Mouse (Mus musculus) MEL (cell line): ENCODE measurements around the gene Nfia. TPM values are rescaled to one million over a fixed set of nuclear protein-coding genes. Genes with fewer than 3 reads are reported as not detected.

Experiments used
- DNase-seq: peaks from one replicate; pipeline ENCODE4 v3.0.0; 2011; ENCODE audit warnings: low read depth, low spot score
- H3K27ac ChIP-seq: 2 replicates; pipeline ENCODE4 v1.5.1; 2012; ENCODE audit warnings: low read depth, mild to moderate bottlenecking, control low read depth, low read length, moderate library complexity; ENCODE audit not compliant: control insufficient read depth
- H3K27me3 ChIP-seq, 2 experiments: fragments of 150-350 bp in 1 of 2; sonication (generic) in 1 of 2; 2 replicates each; pipeline ENCODE4 v1.6.1; 2012; ENCODE audit warnings: low read length in 2 of 2, mild to moderate bottlenecking in 2 of 2, improper control_type of control experiment in 1 of 2, moderate library complexity in 1 of 2; ENCODE audit not compliant: insufficient read depth in 2 of 2, control insufficient read depth in 1 of 2
- H3K36me3 ChIP-seq, 2 experiments: 2 replicates each; pipeline ENCODE4 v1.6.1; 2012 to 2014; ENCODE audit warnings: low read length in 2 of 2, improper control_type of control experiment in 1 of 2, inconsistent platforms in 1 of 2, mild to moderate bottlenecking in 1 of 2; ENCODE audit not compliant: insufficient read depth in 2 of 2, control insufficient read depth in 1 of 2
- H3K4me1 ChIP-seq, 2 experiments: fragments of 150-350 bp in 1 of 2; sonication (generic) in 1 of 2; 2 replicates each; pipeline ENCODE4 v1.6.1; 2012; ENCODE audit warnings: low read length in 2 of 2, improper control_type of control experiment in 1 of 2, mild to moderate bottlenecking in 1 of 2; ENCODE audit not compliant: insufficient read depth in 2 of 2, control insufficient read depth in 1 of 2
- H3K4me3 ChIP-seq, 2 experiments: fragments of 150-350 bp in 1 of 2; sonication (generic) in 1 of 2; 2 replicates each; pipeline ENCODE4 v1.5.1; 2012; ENCODE audit warnings: low read depth in 2 of 2, low read length in 2 of 2, mild to moderate bottlenecking in 2 of 2, moderate library complexity in 2 of 2, control low read depth in 1 of 2, improper control_type of control experiment in 1 of 2; ENCODE audit not compliant: control insufficient read depth in 1 of 2, insufficient read depth in 1 of 2
- H3K79me2 ChIP-seq: 2 replicates; pipeline ENCODE4 v1.6.1; 2012; ENCODE audit warnings: mild to moderate bottlenecking, low read length, moderate library complexity; ENCODE audit not compliant: control insufficient read depth, poor library complexity, insufficient read depth
- H3K9ac ChIP-seq: 2 replicates; pipeline ENCODE4 v1.6.1; 2012; ENCODE audit warnings: low read depth, mild to moderate bottlenecking, control low read depth, low read length, moderate library complexity; ENCODE audit not compliant: control insufficient read depth, poor library complexity, severe bottlenecking
- H3K9me3 ChIP-seq: fragments of 150-350 bp; sonication (generic); replicated peaks from 2 replicates; pipeline ENCODE4 v1.6.1; 2012; ENCODE audit warnings: mild to moderate bottlenecking, low read length, improper control_type of control experiment, moderate library complexity; ENCODE audit not compliant: insufficient read depth
- BHLHE40 ChIP-seq: IDR thresholded peaks from 2 replicates; pipeline ENCODE4 v1.6.1; 2012; ENCODE audit warnings: low read depth, mild to moderate bottlenecking, inconsistent platforms, low read length, improper control_type of control experiment, borderline replicate concordance
- CHD1 ChIP-seq: IDR thresholded peaks from 2 replicates; pipeline ENCODE4 v1.6.1; 2012; ENCODE audit warnings: low read depth, mild to moderate bottlenecking, inconsistent platforms, low read length, improper control_type of control experiment
- CHD2 ChIP-seq: IDR thresholded peaks from 2 replicates; pipeline ENCODE4 v1.6.1; 2011; ENCODE audit warnings: low read length, improper control_type of control experiment
- ELF1 ChIP-seq: IDR thresholded peaks from 2 replicates; pipeline ENCODE4 v1.6.1; 2014; ENCODE audit warnings: low read depth, mild to moderate bottlenecking, inconsistent platforms, low read length, improper control_type of control experiment, moderate library complexity
- EP300 ChIP-seq, 2 experiments: IDR thresholded peaks; 2 replicates each; pipeline ENCODE4 v1.6.1; 2011; ENCODE audit warnings: improper control_type of control experiment in 2 of 2, low read length in 2 of 2, low read depth in 1 of 2, mild to moderate bottlenecking in 1 of 2
- ETS1 ChIP-seq: IDR thresholded peaks from 2 replicates; pipeline ENCODE4 v1.6.1; 2012; ENCODE audit warnings: low read depth, mild to moderate bottlenecking, inconsistent platforms, low read length, improper control_type of control experiment, moderate library complexity
- GABPA ChIP-seq: IDR thresholded peaks from 2 replicates; pipeline ENCODE4 v1.6.1; 2012; ENCODE audit warnings: low read depth, mild to moderate bottlenecking, inconsistent platforms, low read length, improper control_type of control experiment, moderate library complexity
- GATA1 ChIP-seq: IDR thresholded peaks from 2 replicates; pipeline ENCODE4 v1.6.1; 2011; ENCODE audit warnings: low read depth, low read length, improper control_type of control experiment
- HCFC1 ChIP-seq: IDR thresholded peaks from 2 replicates; pipeline ENCODE4 v1.6.1; 2012; ENCODE audit warnings: low read depth, mild to moderate bottlenecking, inconsistent platforms, low read length, improper control_type of control experiment, moderate library complexity
- KAT2A ChIP-seq: conservative IDR thresholded peaks from 2 replicates; pipeline ENCODE4 v1.6.1; 2012; ENCODE audit warnings: low read depth, low read length, improper control_type of control experiment, inconsistent platforms
- MAFK ChIP-seq: IDR thresholded peaks from 2 replicates; pipeline ENCODE4 v1.6.1; 2011; ENCODE audit warnings: low read depth, mild to moderate bottlenecking, low read length, improper control_type of control experiment, borderline replicate concordance
- MAX ChIP-seq: IDR thresholded peaks from 2 replicates; pipeline ENCODE4 v1.6.1; 2011; ENCODE audit warnings: low read length, improper control_type of control experiment
- MAZ ChIP-seq: IDR thresholded peaks from 2 replicates; pipeline ENCODE4 v1.6.1; 2012; ENCODE audit warnings: low read depth, mild to moderate bottlenecking, inconsistent platforms, low read length, improper control_type of control experiment
- MXI1 ChIP-seq: IDR thresholded peaks from 2 replicates; pipeline ENCODE4 v1.6.1; 2011; ENCODE audit warnings: mild to moderate bottlenecking, low read depth, low read length, improper control_type of control experiment
- MYB ChIP-seq: IDR thresholded peaks from 2 replicates; pipeline ENCODE4 v1.6.1; 2011; ENCODE audit warnings: mild to moderate bottlenecking, low read depth, low read length, improper control_type of control experiment
- MYC ChIP-seq: IDR thresholded peaks from 2 replicates; pipeline ENCODE4 v1.6.1; 2011; ENCODE audit warnings: low read depth, mild to moderate bottlenecking, low read length, improper control_type of control experiment, moderate library complexity
- POLR2A ChIP-seq, 2 experiments: IDR thresholded peaks; 2 replicates each; pipeline ENCODE4 v1.6.1; 2011 to 2012; ENCODE audit warnings: low read length in 2 of 2, mild to moderate bottlenecking in 2 of 2, control low read depth in 1 of 2, improper control_type of control experiment in 1 of 2, low read depth in 1 of 2, moderate library complexity in 1 of 2; ENCODE audit not compliant: control insufficient read depth in 1 of 2, insufficient read depth in 1 of 2, poor library complexity in 1 of 2
- POLR2AphosphoS5 ChIP-seq: IDR thresholded peaks from 2 replicates; pipeline ENCODE4 v1.6.1; 2012; ENCODE audit warnings: low read depth, borderline replicate concordance, mild to moderate bottlenecking, inconsistent platforms, low read length, moderate library complexity, mixed read lengths
- RAD21 ChIP-seq: IDR thresholded peaks from 2 replicates; pipeline ENCODE4 v1.6.1; 2011; ENCODE audit warnings: mild to moderate bottlenecking, low read depth, low read length, improper control_type of control experiment
- SIN3A ChIP-seq: IDR thresholded peaks from 2 replicates; pipeline ENCODE4 v1.6.1; 2012; ENCODE audit warnings: low read length, improper control_type of control experiment, inconsistent platforms
- SMC3 ChIP-seq: IDR thresholded peaks from 2 replicates; pipeline ENCODE4 v1.6.1; 2011; ENCODE audit warnings: low read depth, low read length, improper control_type of control experiment
- TCF12 ChIP-seq: IDR thresholded peaks from 2 replicates; pipeline ENCODE4 v1.6.1; 2014; ENCODE audit warnings: low read depth, mild to moderate bottlenecking, inconsistent platforms, low read length, improper control_type of control experiment, moderate library complexity
- USF1 ChIP-seq: IDR thresholded peaks from 2 replicates; pipeline ENCODE4 v1.6.1; 2014; ENCODE audit warnings: low read depth, mild to moderate bottlenecking, inconsistent platforms, low read length, improper control_type of control experiment, moderate library complexity
- USF2 ChIP-seq, 2 experiments: IDR thresholded peaks; 2 replicates each; pipeline ENCODE4 v1.6.1; 2011 to 2012; ENCODE audit warnings: improper control_type of control experiment in 2 of 2, low read length in 2 of 2, borderline replicate concordance in 1 of 2, inconsistent platforms in 1 of 2, low read depth in 1 of 2, mild to moderate bottlenecking in 1 of 2; ENCODE audit not compliant: insufficient read depth in 1 of 2
- ZC3H11A ChIP-seq: IDR thresholded peaks from 2 replicates; pipeline ENCODE4 v1.6.1; 2012; ENCODE audit warnings: low read depth, mild to moderate bottlenecking, inconsistent platforms, low read length, improper control_type of control experiment
- ZKSCAN1 ChIP-seq: IDR thresholded peaks from 2 replicates; pipeline ENCODE4 v1.6.1; 2012; ENCODE audit warnings: low read depth, mild to moderate bottlenecking, inconsistent platforms, low read length, improper control_type of control experiment, moderate library complexity
- ZMIZ1 ChIP-seq: IDR thresholded peaks from 2 replicates; pipeline ENCODE4 v1.6.1; 2012; ENCODE audit warnings: low read depth, mild to moderate bottlenecking, inconsistent platforms, low read length, improper control_type of control experiment, moderate library complexity
- ZNF384 ChIP-seq: IDR thresholded peaks from 2 replicates; pipeline ENCODE4 v1.6.1; 2012; ENCODE audit warnings: low read depth, mild to moderate bottlenecking, inconsistent platforms, low read length, improper control_type of control experiment
- polyA plus RNA-seq, 2 experiments: library from polyadenylated mRNA; stranded (reverse) in 1 of 2; unstranded in 1 of 2; fragments of >175 nt in 1 of 2; fragments of >200 nt in 1 of 2; gene quantifications; 2 replicates each; pipeline versions ENCODE4 v1.2.1 to v1.2.4; 2012; ENCODE audit warnings: low replicate concordance in 2 of 2, low read depth in 1 of 2; ENCODE audit not compliant: insufficient read length in 2 of 2, insufficient read depth in 1 of 2, missing spikeins in 1 of 2
- total RNA-seq: library from RNA; depleted of rRNA; stranded (reverse); fragments of 300-350 nt; gene quantifications from 2 replicates; pipeline ENCODE4 v1.2.3, GENCODE M21; 2012

Gene Nfia
- total and polyA plus RNA-seq, 3 experiments, result 10.2 to 20.5 (median 13.4) TPM

DNA sequence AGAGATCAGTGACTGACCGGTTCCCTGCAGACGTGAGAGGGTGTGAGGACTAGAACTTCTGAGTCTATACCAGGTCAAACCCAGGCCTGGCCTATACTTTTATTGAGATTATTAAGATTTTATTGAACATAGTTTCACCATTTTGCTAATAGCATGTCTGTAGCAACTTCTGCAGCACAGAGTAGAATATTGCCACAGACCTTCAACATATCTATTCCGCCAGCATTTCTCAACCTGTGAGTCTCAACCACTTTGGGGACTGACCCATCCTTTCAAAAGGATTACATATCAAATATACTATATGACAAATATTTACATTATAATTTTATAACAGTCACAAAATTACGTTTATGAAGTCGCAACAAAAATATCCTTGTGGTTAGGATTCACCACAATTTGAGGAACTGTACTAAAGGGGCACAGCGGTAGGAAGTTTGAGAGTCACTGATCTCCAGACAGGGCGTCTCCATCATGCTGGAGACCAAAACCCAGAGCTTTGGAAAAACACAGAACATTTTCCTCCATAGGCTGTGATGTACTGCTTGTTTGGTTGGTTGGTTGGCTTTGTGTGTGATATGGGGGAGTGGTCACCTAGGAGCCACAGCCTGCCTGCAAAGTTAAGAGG lies 284.0 kb downstream of the Nfia start:
- Histone ChIP-seq H3K79me2 (no peaks in the 10 kb centered on the region), H3K4me3 (no peak overlapping the region), H3K4me1 (no peaks in the 10 kb centered on the region), H3K9me3 (no peaks in the 10 kb centered on the region), H3K27me3 (no peaks in the 10 kb centered on the region), H3K27ac (no peak overlapping the region), H3K36me3 (peaks cover 0 to 15% of the 10 kb centered on the region in 2 experiments; a peak in 2 of 4 replicates), H3K9ac (no peak overlapping the region)
- DNase-seq, result peak; percentile 39
- TF ChIP-seq SIN3A (no peak), CHD2 (no peak), ZNF384 (no peak), USF2 (IDR thresholded peaks at IDR 0.05; ENCODE audit: borderline replicate concordance in 1 of 2, insufficient read depth in 1 of 2, low read depth in 1 of 2, low read length in 2 of 2) (no peak), ZKSCAN1 (no peak), GATA1 (no peak), SMC3 (no peak), ETS1 (no peak), KAT2A (no peak), GABPA (no peak), TCF12 (no peak), ELF1 (no peak), MYC (no peak), CHD1 (no peak), USF1 (no peak), MXI1 (no peak), MAX (no peak), MAZ (no peak), POLR2AphosphoS5 (no peak), ZC3H11A (no peak)

DNA sequence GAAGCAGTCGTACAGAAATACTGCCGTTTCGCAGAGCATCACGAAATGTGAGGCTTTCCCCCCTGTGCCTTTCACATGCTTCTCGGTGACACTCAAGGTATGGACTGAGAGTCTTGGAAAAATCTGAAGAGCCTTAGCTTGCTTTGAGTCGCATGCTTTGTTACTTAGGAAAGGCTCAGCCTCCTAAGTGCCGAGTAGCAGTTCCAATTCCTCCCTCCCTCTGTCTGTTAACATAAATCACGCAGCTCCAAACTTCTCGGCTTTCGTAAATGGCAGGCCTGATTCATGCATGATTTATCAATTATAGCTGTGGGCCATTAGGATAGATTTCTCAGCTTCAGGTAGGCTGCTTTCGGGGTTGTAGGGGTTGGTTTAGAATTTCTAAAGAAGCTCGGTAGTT lies 284.7 kb downstream of the Nfia start:
- H3K27ac ChIP-seq, result no peak overlapping the region
- no peak for TF ChIP-seq POLR2A (IDR thresholded peaks at IDR 0.05; ENCODE audit: control insufficient read depth in 1 of 2, insufficient read depth in 1 of 2, low read depth in 1 of 2, low read length in 2 of 2, poor library complexity in 1 of 2)
- no peak for TF ChIP-seq HCFC1
- TF ChIP-seq MAX, result no peak
- no peak for TF ChIP-seq TCF12
- no peak for TF ChIP-seq MAFK
- no peak for TF ChIP-seq ZMIZ1
- no peak for TF ChIP-seq CHD2
- TF ChIP-seq POLR2AphosphoS5, result no peak
- no peak for TF ChIP-seq ELF1
- no peak for TF ChIP-seq BHLHE40
- no peak for TF ChIP-seq USF2 (IDR thresholded peaks at IDR 0.05; ENCODE audit: borderline replicate concordance in 1 of 2, insufficient read depth in 1 of 2, low read depth in 1 of 2, low read length in 2 of 2)
- no peak for TF ChIP-seq SIN3A
- TF ChIP-seq ETS1, result no peak
- no peak for TF ChIP-seq USF1
- TF ChIP-seq MYB, result no peak
- no peak for TF ChIP-seq RAD21
- TF ChIP-seq ZNF384, result no peak
- no peak for TF ChIP-seq EP300 (IDR thresholded peaks at IDR 0.05; ENCODE audit: low read depth in 1 of 2, low read length in 2 of 2)
- TF ChIP-seq, all 39 proteins: peak for 0
- DNase-seq, result no peak
- Histone ChIP-seq H3K79me2 (no peaks in the 10 kb centered on the region), H3K4me1 (no peaks in the 10 kb centered on the region), H3K36me3 (peaks cover 0 to 15% of the 10 kb centered on the region in 2 experiments; a peak in 2 of 4 replicates), H3K27me3 (no peaks in the 10 kb centered on the region), H3K4me3 (no peak overlapping the region), H3K9me3 (no peaks in the 10 kb centered on the region), H3K9ac (no peak overlapping the region)
